Mouse (Mus musculus) megakaryocyte, adult 5-6 weeks (primary cell): ENCODE data around the gene Gm29866. TPM values are rescaled to one million over a fixed set of nuclear protein-coding genes. Genes with fewer than 3 reads are reported as not detected.
"Not testable (repeated sequence)": the region's sequence is repeated elsewhere in the genome, so short reads cannot be mapped to it uniquely, and the experiment has no call there.

ENCODE experiments used
- ATAC-seq: 2 replicates; pipeline ENCODE4 v1.8.0; 2016; ENCODE audit warnings: mild to moderate bottlenecking, inconsistent platforms; ENCODE audit not compliant: poor library complexity, severe bottlenecking
- total RNA-seq, 2 experiments: library from RNA; stranded (forward) in 1 of 2; stranded (reverse) in 1 of 2; fragments of 153-499, 151-499 nt in 1 of 2; fragments of 221-1000, 200-1000 nt in 1 of 2; gene quantifications; 2 replicates each; pipeline versions ENCODE4 v1.2.3 to v1.2.4; 2015 to 2017

The Gm29866 gene
- total RNA-seq (2015) (not detected in 2 replicates), total RNA-seq (2017) (not detected in 2 replicates)

GRCm38 (mm10) chrY:20993557-20993956, at the start of gene Gm29866:
Gene Gm29866 (minus strand): TSS chrY:20993657.
- ATAC-seq, result not testable (repeated sequence)

Other genes starting within 250 kb of the Gm29866 start
- not detected in 2 replicates for gene Gm20909, start 170.9 kb upstream of the Gm29866 start, total RNA-seq (2015)
- not detected in 2 replicates for gene Gm20909, start 170.9 kb upstream of the Gm29866 start, total RNA-seq (2017)
- not detected in 2 replicates for gene Gm20865, start 247.9 kb upstream of the Gm29866 start, total RNA-seq (2015)
- gene Gm20865, start 247.9 kb upstream of the Gm29866 start, total RNA-seq (2017), result not detected in 2 replicates